Mouse (Mus musculus): ENCODE measurements at regions not wholly inside any gene's neighbourhood (a gene's known extent, or its start where the extent isn't known, plus 50 kb on each side); places are given as distances from the start of the nearest gene placed in this dataset.
A peak's percentile ranks its signal among the peaks of the same experiment; 100 is the strongest.

DNA sequence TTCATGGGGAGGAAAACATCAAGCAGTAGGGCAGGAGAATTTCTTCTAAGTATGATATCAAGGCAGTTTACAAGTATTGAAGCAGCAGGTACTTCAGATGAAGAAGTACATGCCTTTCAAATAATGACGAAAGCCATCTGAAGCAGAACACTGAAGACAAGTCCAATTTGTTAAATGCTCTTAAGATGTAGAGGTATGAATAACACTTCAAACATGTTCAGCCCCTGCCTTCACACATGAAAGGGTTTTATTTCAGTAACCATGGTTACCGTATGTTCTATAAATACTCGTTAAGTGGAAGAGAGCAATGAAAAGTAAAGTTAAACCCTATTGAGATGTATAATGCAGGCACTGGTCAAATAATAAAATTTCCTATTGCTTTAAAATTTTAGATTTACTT lies 101.8 kb downstream of the Mospd2 start:
- no peak for DNase-seq

DNA sequence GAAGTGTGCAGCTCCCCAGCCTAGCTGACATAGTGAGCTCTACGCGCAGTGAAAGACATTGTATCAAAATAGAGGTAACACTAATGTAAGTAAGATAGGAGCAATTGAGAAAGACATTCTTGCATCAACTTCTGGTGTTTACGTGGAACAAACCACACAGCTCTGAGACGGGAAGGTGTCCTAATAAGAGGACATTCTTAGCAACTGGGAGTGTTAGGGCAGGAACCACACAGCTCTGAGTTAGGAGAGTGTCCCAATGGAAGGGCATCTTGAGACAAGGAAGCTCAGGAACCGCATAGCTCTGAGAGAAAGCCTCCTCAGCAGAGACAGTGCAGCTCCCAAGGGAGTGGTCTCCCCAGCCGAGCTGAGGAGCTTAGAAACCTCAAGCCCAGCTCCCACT lies 139.8 kb downstream of the Mospd2 start:
- no peak for DNase-seq

DNA sequence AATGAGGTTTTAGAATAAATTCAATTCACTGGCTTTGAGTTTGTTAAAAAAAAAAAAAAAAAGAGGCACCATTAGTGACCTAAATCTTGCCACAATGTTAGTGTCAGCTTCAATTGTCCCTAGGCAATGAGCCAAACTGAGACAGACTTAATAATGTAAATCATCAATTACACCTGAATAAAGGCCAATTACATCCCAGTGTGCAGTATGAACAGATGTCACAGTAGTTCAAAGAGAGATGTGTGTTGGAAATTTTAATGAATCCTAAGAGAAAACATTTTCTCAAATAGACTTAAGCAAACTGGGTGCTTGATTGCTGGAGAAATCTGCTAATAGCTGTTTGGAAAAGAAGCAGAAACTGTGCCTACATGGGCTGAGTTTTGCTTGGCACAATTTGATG lies 159.3 kb downstream of the Mospd2 start:
- no peak for DNase-seq

DNA sequence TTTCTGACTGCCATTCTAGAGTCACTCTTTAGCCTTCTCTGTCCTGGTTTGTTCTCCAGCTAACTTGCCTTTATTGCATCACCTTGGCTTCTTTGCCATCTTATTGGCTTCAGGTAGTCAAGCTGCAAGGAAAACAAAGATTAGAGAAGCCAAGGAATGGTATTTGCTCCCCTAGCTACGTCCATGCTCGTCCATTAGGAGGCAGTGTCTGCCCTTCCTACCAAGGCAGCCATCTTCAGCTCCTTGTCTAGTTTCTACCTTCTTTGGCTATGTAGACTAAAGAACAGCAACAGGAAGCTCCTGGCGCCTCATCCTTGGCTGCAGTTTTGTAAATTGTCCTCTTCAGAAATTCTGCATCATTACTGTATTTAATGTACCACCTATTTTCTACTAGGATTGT lies 192.9 kb downstream of the Mospd2 start:
- DNase-seq, result peak in 1 of 2 experiments; percentile 4

DNA sequence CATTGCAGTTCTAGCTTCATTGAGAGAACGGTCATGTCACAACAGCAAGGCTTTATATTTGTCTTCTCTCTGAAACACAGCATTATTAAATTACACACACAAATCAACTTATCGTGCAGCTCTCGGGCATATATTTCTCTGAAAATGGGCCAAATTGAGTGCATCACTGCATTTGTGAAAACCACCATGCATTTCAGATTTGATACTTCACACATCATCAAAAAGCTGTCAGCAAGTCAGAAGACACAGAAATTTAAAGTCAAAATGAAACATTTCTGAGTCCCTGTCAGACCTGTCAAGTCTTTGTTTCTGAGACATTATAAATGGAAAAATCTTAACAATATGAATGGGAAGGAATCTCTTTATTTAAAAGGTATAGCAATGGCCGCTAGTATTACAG lies 215.3 kb downstream of the Mospd2 start:
- DNase-seq, result peak in 1 of 2 experiments; percentile 3

DNA sequence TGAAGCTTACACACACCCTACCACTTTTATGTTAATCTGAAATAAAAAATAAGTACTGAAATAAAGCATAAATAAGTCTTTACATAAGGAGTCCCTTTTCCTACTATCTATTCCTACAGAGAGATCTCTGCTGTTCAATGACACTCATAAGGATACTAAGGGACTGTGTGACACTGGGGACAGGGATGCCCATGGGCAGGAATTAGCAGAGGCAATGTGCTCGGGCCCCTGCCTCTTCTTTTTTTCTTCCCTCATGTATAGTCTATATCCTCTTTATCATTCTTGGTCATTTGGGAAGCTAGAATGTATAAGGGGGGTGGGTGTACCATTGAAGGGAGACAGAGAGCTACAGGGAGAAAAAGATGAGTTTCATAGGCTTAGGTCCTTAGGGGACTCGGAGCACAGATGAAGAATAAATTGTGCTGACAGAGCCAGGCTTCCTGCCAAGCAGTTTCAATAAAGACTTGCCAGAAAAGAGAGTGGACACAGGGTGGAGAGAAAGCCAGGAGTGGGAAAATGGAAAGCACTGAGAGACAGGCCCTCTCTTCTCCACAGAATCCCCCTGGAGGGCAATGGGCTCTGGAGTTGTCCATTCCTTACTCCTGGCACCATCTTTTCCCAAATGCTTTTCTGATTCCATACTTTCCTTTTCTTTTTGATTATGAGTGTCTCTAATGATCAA lies 216.3 kb downstream of the Mospd2 start:
- peak; percentile 83 to 84 for DNase-seq

DNA sequence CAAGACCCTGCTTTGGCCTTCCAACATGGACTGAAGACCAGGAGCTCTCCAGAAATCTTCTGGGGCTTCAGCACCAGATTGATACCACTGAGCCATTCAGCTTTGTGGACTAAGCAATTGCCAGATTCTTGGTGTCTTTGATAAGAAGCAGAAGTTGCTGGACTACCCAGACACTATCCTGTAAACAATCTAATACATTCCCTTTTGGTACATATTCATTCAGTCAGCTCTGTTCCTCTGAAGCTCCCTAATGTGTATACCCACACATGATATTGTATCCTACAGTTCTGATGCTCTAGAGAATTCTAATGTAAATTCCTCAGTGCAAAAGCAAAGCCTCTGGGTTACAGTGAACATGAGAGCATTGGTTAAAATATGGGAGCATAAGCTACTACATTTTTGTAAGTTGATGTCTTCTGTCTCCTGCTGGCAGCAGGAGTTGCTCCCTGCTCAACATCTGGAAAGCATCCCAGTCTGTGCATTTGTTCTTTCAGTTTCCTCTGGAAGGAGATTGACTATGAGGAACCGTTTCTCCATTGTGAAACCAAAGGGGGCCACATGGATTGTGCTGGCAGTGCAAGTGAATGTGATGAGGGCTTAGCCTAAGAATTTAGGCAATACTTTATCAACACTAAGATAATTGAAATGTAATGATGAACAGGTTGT lies 234.5 kb downstream of the Mospd2 start:
- no peak for DNase-seq
